Mouse (Mus musculus) adrenal gland (tissue): ENCODE data around the gene Esrp2.

Experiments
- intact Hi-C: fragments of 180-260 bp; cut with DNase I; formaldehyde crosslinking; loops from one replicate; pipeline ENCODE4 v1.15.1; 2025
- long read RNA-seq, 2 experiments: library from polyadenylated mRNA; unstranded; transcript quantifications; one replicate each; pipeline ENCODE4 v2.0.0; 2020; ENCODE audit warnings: borderline replicate concordance in 1 of 2; ENCODE audit not compliant: insufficient replicate concordance in 1 of 2

The Esrp2 gene
- long read RNA-seq, experiment 1, partial matches to known transcripts: 1 of 1 reads
- long read RNA-seq, experiment 1, other reads (novel, unspliced or antisense): 0 of 1 reads
- long read RNA-seq, experiment 2: 0 reads

DNA sequence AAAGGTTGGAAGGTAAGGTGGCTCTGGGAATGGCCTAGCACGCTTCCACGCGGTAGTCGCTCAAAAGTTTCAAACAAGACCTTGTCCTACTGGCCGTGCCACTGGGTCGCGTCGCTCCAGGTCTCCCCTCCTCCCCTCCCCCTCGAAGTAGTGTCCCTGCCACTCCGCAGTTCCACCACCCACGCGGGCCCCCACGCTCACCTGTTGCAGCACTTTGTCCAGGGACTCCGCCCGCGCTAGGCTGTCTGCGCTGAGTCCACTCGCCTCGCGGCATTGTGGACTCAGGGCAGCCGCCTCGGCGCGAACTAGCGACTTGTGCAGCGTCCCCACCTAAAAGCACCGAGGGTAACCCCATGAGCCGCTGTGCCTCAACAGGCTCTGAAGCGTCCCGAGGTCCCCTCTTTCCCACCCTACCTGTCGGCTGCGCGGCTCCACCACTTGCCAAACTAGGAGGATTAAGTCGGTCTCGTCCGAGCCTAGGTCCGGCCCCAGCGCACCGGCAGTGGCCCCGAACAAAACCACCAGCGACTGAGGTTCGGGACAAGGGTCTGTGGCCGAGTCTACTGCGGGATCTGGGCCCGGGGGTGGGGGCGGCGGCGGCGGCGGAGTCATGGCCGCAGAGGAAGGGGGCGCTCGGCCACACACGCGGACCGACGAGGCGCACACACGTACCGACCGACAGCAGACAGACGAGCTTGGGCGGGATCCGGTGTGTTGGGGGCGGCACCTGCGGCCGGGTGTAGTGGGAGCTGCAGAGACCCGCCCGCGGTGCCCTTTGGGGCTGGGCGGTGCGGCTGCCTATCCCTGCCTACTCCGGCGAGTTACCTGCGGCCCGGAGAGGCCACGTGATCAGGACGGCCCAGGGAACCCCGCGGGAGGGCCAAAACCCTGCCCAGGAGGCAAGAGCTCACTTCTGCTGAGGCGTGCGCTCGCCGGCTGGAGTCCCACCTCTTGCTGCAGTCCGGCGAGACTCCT, at the start of gene Esrp2:
Gene Esrp2, minus strand, starts transcription at position 819 of the 975 bp plus-strand sequence.
- intact Hi-C loops: no loop called here

DNA sequence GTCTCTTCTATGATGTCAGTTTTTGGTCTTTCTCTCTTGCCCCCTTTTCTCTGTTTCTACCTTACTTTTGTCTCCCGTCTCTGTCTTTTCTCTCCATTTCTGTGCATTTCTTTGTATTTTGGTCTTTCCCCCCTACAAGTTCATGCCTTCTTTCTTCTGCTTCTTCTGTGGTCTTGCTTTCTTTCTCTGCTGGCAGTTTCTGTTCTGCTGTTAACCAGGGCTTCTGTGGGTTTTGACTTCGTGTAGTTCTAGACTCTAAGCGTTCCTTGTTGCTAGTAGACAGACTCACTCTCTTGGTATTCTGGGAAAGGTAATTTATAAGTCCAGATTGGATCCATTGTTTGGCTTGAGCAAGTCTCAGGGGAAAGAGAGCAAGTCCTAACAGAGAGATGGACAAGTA, 49.6 kb upstream of the Esrp2 start:
- intact Hi-C loops: no loop called here

DNA sequence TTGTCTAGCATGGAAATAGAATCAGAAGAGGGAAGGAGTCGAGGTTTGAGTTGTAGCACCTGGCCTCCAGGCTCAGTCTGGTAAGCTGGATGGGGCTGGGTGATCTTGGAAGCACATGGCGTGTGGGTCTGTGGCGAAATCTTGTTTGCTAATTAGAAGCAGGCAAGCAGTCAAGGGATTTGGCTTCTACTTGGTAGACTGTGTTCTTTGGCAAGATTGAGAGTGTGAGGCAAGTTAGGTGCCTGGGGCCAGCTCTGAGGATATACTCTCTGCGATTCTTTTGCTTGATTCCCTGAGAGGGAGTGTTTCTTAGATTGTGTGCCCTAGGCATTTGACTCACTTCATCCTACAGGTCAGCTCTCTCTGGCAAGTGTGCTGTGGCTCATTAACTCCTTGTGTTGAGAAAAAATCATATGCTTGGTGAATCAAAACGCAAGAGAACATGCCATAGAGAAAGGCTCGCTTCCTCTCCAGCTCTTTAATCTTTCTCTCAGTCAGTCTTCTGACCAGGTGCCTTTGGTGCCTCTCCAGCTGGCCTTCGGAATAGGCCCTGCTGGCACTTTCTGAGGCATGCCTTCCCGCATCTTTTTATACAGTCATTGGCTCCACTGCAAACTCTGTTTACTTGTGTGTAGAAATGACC, 49.0 kb upstream of the Esrp2 start:
- intact Hi-C loops: no loop called here

DNA sequence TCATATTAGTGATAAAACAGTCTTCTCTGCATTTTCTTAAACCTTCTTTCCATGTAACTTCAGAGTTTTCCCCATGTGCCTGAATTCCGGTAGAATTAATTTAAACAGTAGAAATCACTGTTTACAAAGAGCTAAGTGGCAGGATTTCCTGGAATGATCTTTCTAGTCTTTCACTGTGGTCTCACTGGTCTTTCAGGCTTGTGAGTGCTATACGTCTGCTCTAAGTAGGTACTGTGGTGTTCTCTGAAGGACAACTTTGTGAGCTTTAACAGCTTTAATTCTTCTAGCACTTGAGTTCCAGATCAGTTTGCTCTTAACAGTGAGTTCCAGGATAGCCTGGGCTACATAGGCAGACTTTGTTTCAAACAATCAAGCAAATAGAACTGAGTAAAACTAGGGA, 41.7 kb upstream of the Esrp2 start:
- intact Hi-C loops: no loop called here

DNA sequence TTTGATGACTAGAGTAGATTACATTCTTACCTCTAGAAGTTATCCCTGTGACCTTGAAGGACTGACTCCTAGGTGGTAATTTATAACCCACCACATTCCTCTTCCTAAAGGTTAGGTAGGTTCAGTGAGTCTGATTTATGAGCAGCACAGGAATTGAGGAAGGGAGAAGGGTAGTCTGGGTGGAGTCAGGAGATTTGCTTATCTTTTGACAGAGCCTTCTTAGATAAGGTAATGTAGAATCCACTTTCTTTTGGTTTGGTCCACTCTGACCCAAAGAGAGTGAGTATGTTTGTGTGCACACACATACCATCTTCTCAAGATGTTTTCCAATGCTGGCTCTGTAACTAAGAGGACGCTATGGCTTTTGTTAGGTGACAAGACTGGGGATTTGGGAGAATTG, 40.8 kb upstream of the Esrp2 start:
- intact Hi-C loops: no loop called here

DNA sequence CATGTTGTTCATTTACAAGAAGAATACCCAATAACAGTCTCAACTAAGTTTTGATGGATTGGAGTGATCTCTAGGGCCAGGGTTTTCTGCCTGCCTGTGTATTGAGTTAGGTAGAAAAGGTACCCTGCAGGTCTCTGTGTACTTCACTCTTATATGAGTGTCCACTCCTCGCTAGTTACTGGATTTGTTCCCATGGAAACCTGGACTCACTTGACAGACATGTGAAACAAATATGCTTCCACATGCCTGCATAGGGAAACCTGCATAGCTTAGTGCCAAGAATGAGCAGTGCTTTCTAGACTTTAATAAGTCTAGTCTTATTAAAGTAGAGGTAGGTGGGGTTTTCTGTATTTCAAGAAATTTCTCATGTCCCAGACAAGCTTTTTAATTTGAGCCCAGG, 40.1 kb upstream of the Esrp2 start:
- intact Hi-C loops: no loop called here

DNA sequence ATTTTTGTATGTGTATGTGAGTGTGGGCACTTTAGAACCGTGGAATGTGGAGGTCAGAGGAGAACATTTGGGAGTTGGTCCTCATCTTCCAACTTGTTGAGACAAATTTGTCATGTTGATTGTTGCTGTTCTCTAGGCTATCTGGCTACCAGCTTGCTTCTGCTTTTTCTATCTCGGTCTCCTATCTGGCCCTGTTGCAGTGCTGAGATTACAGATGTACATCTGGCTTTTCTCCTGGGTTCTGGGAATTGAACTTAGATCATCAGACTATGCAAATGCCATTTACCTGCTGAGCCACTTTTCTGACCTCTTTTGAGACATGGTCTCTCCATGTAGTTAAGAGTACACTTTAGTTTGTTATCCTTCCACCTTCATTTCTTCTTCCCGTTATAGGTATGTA, 36.8 kb upstream of the Esrp2 start:
- intact Hi-C loops: no loop called here

DNA sequence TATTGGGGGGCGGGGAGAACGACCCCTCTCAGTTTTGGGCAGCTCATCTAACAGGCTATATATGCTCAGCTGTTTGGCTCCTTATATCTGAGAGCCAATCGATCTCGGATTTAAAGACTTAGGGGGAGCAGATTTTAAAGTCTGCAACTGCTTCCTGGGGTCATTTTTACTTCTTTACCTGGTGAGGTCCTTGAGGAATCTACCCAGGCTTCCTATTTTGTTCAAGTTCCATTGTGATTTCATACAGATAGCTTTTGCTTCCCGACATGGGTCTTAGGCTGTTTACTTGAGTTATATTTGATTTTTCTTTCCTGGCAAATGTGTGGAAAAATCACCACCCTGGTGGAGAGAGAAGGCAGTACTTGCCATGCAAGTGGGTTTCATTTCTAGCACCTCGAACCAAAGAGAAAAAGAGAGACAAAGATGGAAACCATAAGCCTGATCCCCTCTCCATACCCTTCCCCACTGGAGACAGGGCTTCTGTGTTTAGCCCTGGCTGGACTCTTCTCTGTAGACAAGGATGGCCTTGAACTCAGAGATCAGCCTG, 33.2 kb upstream of the Esrp2 start:
- intact Hi-C loops: no loop called here

DNA sequence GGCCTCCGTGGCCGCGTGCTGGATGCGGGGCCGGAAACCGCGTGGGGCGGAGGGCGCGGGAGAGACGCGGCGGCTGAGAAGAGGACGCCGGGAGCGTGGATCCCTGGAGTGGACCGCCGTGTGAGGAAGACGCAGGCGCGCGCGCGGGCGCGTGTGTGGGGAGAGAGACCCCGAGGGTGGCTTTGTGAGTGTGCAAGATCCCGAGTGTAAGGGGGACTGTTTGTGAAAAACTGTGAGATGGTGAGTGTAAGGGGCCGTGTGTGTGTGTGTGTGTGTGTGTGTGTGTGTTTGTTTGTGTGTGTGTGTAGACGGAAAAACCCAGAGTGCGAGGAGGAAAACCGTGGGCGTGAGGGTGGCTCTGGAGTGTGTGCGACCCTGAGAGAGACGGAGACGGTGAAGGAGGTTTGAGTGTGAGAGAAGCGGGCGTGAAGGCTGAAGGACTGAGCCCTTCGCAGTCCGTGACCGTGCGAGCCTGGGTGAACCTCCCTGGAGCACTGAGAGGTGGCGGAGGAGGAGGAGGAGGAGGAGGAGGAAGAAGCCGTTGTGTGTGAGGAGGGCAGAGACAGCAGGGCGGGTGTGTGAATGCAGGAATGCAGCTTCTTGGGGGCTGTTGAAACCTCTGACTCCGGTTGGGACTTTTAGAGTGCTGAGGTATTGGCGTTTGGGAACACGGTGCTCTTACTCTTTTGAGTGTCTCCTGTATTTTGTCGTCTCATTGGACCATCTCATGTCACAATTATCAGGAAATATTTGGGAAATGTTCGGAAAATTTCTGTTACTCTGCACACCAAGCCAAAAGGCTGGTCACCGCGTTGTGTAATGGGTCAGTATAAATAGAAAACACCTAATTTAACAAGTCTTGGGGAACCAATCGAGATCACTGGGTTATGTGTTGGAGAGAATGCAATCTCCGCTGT, 32.5 kb upstream of the Esrp2 start:
- intact Hi-C loops: no loop called here

DNA sequence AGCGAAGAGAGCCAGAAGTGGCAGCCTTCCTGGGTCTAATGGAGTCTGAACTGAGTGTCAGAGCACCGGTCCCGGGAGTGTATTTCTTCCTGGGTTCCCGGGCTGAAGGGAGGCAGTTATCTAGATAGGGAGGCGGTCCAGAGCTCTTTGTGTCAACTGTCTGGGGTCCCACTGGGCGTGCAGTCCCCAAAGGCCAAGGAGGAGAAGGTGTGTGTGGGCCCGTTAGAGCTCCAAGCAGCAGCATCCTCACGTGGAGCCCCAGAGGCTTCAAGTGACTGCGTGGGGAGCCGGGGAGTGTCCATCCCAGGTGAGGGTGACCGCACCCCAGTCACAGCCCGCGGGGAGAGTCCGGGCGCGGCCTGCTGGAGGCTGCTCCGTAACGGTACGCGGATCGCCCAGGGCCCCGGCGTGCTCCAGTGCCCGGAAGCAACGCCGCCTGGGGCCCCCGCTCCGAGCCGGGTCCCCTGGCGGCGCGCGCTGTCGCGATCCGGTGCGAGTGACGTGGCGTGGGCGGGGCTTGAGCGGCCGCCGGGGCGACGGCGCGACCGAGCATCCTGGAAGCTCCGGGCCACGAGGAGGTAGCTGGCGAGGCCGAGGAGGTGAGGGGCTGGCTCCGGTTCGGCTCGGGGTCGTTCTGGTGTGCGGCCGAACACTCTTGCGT, 31.7 kb upstream of the Esrp2 start, which contains the start of gene Slc7a6:
Gene Slc7a6, plus strand, starts transcription at position 502 of the 661 bp plus-strand sequence.
- intact Hi-C loops: no loop called here

DNA sequence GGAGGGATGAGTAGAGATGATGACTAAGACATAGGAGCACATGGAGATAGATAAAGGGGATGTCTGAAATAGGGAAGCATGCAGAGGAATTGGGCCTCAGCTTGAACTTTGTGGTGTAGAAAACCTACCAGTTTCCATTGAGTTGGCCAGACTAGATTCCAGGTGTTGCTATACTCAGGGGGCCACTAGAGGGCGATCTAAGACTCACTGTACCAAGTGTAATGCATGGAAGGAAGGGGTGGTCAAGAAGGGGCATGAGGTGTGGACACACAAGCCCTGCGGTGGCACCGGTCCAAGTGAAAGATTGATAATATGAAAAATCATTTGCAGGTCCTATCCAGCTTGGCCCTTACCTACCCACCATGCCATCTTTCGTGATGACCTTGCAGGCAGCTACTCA, 28.7 kb upstream of the Esrp2 start:
- intact Hi-C loops: loop anchor here (2.0 kb wide), 1 partner anchor 33 kb away; no protein-coding TSS in a partner anchor

DNA sequence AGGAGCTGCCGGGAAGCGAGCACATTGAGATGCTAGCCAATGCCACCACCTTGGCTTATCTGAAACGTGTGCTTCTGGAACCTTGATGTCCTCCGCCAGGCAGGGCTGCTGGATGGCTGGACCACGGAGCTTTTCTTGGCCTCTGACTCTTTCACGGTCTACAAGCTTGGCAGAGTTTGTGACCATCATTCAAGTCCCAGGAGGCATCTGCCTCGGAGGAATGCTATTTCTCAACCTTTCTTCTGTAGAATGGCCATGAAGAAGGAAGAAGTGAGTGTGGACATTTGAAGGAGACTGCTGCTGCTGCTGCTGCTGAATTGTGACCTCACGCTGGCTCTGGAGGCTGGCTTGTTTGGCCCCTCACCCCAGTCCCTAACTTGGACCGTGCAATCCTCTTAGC, 26.5 kb upstream of the Esrp2 start:
- intact Hi-C loops: no loop called here

DNA sequence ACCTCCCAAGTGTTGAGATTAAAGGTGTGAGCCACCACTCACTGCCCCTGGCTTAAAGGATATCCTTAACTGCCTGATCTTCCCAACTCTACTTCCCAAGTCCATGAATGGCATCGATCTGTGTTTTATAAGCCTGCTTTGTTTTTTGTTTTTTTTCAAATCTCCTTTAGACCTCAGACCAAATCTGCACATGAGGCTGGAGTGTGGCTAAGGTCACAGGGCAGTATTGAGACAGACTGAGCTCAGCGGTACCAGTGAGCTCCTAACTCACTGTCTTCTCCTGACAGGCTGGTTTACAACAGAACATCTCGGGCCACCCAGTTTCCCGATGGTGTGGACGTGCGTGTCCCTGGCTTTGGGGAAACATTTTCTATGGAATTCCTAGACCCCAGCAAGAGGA, 23.1 kb upstream of the Esrp2 start:
- intact Hi-C loops: no loop called here

DNA sequence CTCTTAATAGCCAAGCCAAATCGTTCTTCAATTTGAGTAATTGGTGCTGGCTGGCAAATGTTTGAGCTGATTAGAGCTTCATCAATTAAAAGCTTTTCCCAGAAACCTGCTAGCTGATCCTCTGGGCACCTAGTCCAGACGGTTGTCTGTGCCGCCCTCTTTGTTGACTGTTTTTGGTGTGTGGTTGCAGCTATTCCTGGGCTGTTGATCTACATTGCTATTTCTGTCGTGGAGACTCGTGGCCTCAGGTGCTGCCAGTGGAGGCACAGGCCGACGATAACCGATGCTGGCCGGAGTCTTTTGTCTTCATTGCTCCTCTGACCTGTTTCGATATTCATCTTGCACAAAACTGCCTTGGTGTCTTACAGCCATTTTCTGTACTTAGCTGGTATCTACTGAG, 21.6 kb upstream of the Esrp2 start:
- intact Hi-C loops: no loop called here

DNA sequence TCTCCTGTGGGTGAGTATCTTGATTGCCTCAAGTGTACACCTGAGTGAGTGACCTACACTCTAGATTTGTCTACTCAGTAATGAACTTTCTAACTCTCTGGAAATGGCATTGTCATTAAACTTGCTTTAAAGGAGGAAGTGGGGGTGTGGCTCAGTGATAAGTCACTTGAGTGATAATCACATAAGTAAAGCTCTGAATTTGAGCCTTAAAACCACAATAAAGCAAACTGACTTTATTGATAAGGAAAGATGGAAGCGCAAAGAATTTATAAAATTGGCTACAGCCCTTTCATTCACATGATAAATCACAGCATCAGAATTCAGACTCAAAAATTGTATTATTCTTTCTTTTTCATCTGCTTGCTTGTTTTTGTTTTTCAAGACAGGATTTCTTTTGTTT, 20.6 kb upstream of the Esrp2 start:
- intact Hi-C loops: no loop called here

DNA sequence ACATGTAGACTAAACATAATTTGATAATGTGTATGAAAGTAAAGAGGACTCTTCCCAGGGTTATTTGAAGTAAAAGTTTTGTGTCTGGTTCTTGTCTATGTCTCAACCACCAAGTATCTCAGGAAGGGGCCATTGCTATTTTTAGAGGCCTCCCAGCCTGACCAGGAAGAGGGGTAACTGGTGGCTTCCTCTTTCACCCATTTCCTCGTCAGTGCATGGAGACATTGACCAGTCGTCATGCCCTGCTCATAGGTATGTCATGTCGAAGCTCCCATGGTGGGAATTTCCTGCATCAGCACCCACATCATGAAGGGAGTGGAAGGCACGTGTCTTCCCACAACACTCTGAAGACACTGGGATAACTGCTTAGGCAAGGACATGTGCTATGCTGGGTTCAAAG, 16.1 kb upstream of the Esrp2 start:
- intact Hi-C loops: no loop called here

DNA sequence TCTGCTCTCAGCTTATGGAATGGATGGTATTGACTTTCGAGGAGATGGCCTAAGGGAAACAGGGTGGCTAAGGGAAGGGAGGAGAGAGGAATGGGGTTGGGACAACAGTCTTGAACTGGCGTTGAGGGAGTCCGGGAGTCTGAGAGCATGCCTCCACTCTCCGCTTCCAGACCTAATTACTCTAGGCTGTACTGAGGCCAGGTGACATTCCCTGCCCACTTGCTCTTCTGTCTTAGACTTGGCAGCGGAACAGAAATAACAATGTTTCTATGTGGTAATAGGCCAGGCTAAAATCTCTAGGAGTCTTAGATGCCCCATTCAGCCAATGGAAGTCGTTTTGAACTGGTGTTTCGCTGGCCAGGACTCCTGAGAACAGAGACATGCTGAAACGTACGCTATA, 14.3 kb upstream of the Esrp2 start:
- intact Hi-C loops: no loop called here

DNA sequence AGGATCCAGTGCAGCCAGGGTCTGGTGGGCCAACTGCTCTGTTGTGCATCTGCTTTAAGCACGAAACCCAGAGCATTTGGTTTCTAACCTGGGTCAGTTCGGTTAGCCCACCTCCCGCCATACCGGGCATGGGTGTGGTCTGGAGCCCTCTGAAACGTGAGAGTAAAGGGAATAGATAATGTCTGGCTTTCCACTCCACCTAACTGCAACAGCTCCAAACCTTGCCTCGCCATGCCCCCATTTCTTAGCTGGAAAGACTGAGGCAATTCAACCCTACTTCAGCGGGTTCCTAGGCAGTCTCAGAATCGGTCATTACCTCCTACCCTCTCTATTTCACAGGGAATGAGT, 13.9 kb upstream of the Esrp2 start:
- intact Hi-C loops: no loop called here

DNA sequence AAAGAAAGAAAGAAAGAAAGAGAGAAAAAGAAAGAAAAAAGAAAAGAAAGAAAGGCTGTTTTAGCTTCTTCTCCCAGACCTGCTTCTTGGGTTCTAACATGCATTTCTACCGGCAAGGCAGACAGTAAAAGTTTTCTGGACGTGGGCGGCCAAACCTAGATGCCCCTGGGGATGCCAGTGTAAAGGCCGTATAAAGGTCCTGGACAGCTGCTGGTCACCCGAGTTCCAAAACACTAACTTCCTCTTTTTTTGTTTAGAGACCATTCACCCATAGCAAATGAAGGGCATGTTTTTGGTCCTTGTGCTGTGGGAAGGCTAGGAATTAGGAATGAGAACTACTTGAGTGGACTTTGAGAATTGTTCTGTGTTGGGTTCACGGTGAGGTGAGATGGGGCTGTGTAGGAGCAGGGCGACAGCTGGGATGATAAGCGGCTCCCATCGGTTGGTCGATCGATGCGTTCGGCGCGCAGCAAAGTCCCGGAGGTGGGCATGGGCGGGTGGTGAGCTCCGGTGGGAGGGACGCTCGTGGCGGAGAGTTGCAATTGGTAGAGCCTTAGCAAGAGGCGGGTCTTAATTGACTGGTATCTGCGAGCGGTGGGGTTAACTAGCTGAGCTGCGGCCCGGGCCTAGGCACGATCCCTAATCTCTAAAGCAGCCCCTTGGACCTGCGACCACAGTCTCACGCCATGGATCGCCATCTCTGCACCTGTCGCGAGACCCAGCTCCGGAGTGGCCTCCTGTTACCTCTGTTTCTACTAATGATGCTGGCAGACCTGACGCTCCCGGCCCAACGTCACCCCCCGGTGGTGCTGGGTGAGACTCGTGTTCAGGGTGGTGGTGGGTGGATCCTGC, 13.3 kb upstream of the Esrp2 start, which contains the start of gene Pla2g15:
Gene Pla2g15, plus strand, starts transcription at position 599 of the 852 bp plus-strand sequence.
- intact Hi-C loops: loop anchor here (10.0 kb wide), 1 partner anchor 255 kb away; no protein-coding TSS in a partner anchor
